Mouse (Mus musculus) liver, embryonic 11.5 days (tissue): Measurements from ENCODE around the gene Lamb3. TPM values are rescaled to one million over a fixed set of nuclear protein-coding genes. Genes with fewer than 3 reads are reported as not detected.
A peak's percentile ranks its signal among the peaks of the same experiment; 100 is the strongest.

Experiments used
- ATAC-seq: fragments of 200-750 bp; cut with Nextera tagmentation; replicated peaks from 2 replicates; pipeline ENCODE4 v1.8.0; 2017; ENCODE audit warnings: moderate number of reproducible peaks, mild to moderate bottlenecking, moderate TSS enrichment, moderate library complexity; ENCODE audit not compliant: low FRiP score
- DNase-seq: peaks from one replicate; pipeline ENCODE4 v3.0.0-alpha.2; 2017; ENCODE audit warnings: low spot score
- H3K27ac ChIP-seq: fragments of 300-500 bp; sonication (generic); 2 replicates; pipeline ENCODE4 v1.5.1; 2014; ENCODE audit warnings: mild to moderate bottlenecking, low read depth, low read length, control low read depth
- H3K27me3 ChIP-seq: fragments of 300-500 bp; sonication (generic); replicated peaks from 2 replicates; pipeline ENCODE4 v1.6.1; 2014; ENCODE audit warnings: low read length, mixed read lengths; ENCODE audit not compliant: control insufficient read depth, insufficient read depth
- H3K36me3 ChIP-seq: fragments of 300-500 bp; sonication (generic); 2 replicates; pipeline ENCODE4 v1.6.1; 2014; ENCODE audit warnings: mild to moderate bottlenecking, low read length, moderate library complexity, mixed read lengths; ENCODE audit not compliant: control insufficient read depth, insufficient read depth
- H3K4me1 ChIP-seq: fragments of 300-500 bp; sonication (generic); replicated peaks from 2 replicates; pipeline ENCODE4 v1.6.1; 2014; ENCODE audit warnings: low read length, mixed read lengths; ENCODE audit not compliant: control insufficient read depth, insufficient read depth
- H3K4me2 ChIP-seq: fragments of 300-500 bp; sonication (generic); 2 replicates; pipeline ENCODE4 v1.6.1; 2014; ENCODE audit warnings: mild to moderate bottlenecking, control low read depth, moderate library complexity
- H3K4me3 ChIP-seq: fragments of 300-500 bp; sonication (generic); 2 replicates; pipeline ENCODE4 v1.5.1; 2014; ENCODE audit warnings: low read depth, low read length, control low read depth
- H3K9ac ChIP-seq: fragments of 300-500 bp; sonication (generic); 2 replicates; pipeline ENCODE4 v1.6.1; 2014; ENCODE audit warnings: low read depth, low read length, control low read depth
- H3K9me3 ChIP-seq: fragments of 300-500 bp; sonication (generic); 2 replicates; pipeline ENCODE4 v1.6.1; 2016; ENCODE audit warnings: low read length, inconsistent platforms, mixed read lengths; ENCODE audit not compliant: control insufficient read depth
- WGBS: fragments of 180-500 bp; shearing (Covaris S2); extraction: QIAGEN DNeasy Blood & Tissue Kit; methylation state at CpG from one replicate; pipeline ENCODE4 v1.1.7; 2014; 5-methylcytosine and 5-hydroxymethylcytosine counted together
- polyA plus RNA-seq: library from polyadenylated mRNA; unstranded; fragments of >200 nt; fragmentation: Nextera tagmentation; extraction: Ambion mirVana; gene quantifications from 2 replicates; pipeline ENCODE4 v1.2.1, GENCODE M21; 2014

The Lamb3 gene
- polyA plus RNA-seq, 1 experiment from 2014 or later = 0.15 TPM

DNA sequence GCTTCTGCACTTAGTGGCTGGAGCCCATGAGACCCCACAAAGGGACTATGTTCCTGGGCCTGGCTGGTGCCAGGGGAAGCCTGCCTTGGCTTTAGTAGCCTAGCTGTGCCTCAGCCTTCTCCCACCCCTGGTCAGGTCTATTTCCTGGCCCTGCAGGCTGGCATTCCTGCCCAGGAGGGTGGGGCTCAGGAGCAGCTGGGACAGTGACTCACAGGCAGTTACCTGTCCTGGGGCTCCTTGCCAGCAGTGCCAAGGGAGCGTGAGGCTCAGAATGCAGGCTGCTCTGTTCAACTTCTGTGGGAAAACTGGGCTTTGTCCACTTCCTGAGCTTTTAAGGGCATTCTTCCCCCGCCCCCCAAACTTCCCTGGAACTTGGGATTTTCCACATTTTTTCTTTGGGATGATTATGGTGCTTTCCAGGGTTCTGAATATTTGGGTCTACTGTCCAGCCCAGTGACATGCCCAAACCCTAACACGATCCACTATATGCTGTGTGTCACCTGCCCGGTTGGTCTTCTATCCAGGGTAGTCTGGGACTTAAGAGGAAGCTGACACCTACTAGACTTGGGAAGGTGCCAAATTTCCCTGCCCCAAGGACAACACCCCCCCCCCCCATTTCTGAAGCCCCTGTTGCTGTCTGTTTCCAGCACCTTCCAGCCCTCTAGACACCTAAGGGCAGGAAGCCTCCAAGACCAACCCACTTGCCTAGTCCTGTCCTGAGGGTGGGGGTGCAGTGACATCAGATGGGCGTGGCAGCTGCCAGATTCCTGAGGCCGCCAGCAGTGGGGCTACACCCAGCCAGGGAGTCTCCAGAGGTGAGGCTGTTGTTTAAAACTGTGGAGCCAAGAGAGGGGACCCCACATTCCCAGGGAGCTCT is 94.0 kb downstream of the Lamb3 start:
- Histone ChIP-seq H3K4me3 (no peak overlapping the region), H3K36me3 (no peaks in the 10 kb centered on the region), H3K4me1 (no peaks in the 10 kb centered on the region), H3K9ac (no peak overlapping the region), H3K27me3 (no peaks in the 10 kb centered on the region), H3K4me2 (no peak overlapping the region), H3K9me3 (no peaks in the 10 kb centered on the region), H3K27ac (no peak overlapping the region)
- DNase-seq = no peak
- 49% methylated on average over 6 of the region's 6 CpGs for WGBS
- ATAC-seq = no peak

DNA sequence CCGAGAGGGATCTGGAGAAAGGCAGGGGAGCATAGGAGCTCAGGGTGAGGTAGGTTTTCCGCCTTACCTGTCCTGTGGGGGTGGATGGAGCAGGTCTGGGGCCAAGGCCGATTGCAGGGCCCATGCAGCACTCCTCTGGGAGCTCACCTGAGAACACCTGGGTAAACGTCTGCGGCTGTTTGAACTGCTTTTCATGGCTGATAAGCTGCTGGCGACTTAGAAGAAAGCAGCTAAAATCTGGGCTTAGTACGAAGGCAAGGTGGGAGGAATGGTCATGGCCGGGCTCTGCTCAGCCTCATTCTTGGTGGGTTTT is 94.5 kb downstream of the Lamb3 start:
- Histone ChIP-seq H3K36me3 (no peaks in the 10 kb centered on the region), H3K27ac (no peak overlapping the region), H3K4me3 (no peak overlapping the region), H3K4me1 (no peaks in the 10 kb centered on the region), H3K27me3 (no peaks in the 10 kb centered on the region), H3K9ac (no peak overlapping the region), H3K9me3 (no peaks in the 10 kb centered on the region), H3K4me2 (no peak overlapping the region)
- 48% methylated on average over 8 of the region's 8 CpGs for WGBS
- ATAC-seq (no peak), DNase-seq (no peak)

DNA sequence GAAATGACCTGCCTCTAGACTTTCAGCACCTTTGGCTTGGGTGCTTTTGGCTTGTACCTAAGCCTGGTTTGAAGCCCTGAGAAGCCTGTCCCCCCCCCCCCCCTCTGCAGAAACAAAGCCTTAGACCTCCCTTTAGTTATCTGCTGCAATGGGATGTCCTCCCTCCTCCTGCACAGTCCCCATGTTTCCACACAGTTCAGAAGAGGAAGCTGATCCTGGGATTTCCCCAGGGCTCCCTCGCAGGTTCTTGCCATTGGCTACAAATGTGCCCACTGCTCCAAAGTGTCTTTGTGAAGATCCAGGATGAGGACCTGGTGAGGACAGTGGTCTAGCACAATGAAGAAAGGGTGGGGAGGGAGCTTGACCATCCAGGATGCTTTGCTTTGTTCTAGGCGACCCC is 95.6 kb downstream of the Lamb3 start:
- no peak overlapping the region for H3K4me3 ChIP-seq
- no peak overlapping the region for H3K9ac ChIP-seq
- H3K4me2 ChIP-seq = no peak overlapping the region
- H3K9me3 ChIP-seq = no peaks in the 10 kb centered on the region
- no peak for ATAC-seq
- H3K27me3 ChIP-seq = no peaks in the 10 kb centered on the region
- H3K4me1 ChIP-seq = no peaks in the 10 kb centered on the region
- no peaks in the 10 kb centered on the region for H3K36me3 ChIP-seq
- DNase-seq = no peak
- no peak overlapping the region for H3K27ac ChIP-seq
- 50% methylated on average over 2 of the region's 2 CpGs for WGBS

DNA sequence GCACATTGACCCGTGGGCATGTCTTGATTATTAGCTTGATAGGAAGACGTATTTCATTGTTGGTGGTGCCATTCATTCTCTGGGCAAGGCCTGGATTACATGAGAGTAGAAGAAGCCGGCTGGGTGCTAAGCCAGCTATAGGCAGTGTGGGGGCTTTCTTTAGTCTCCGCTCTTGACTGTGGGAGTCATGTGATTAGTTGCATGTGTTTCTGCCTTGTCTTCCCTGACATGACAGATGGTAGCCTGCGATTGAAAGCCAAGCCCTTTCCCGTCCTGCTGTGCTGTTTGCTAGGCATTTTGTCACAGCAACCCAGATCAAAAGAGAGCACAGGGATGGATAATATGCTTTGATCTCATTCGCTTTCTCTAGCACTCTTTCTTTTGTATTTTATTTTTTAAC is 97.9 kb downstream of the Lamb3 start:
- Histone ChIP-seq H3K9ac (no peak overlapping the region), H3K27ac (no peak overlapping the region), H3K9me3 (no peaks in the 10 kb centered on the region), H3K36me3 (no peaks in the 10 kb centered on the region), H3K4me2 (no peak overlapping the region), H3K27me3 (no peaks in the 10 kb centered on the region), H3K4me3 (no peak overlapping the region), H3K4me1 (no peaks in the 10 kb centered on the region)
- WGBS = 44% methylated on average over 7 of the region's 7 CpGs
- ATAC-seq (no peak), DNase-seq (no peak)

DNA sequence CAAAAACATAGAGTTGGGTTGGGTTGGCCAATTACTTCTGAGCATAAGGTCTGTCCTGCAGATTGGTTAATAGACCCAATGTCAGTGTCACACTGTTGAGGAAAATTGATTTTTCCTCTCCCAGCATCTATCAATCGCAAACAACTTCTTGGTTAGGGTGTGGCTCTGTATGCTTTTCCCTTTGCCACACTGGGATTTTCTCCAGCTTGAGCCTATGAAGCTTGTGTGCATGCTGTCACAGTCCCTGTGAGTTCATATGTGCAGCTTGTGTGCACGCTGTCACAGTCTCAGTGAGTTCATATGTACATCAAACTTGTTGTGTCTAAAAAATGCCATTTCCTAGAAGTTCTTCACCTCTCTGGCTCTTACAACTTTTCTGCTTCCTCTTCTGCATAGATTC is 99.3 kb downstream of the Lamb3 start:
- Histone ChIP-seq H3K27me3 (no peaks in the 10 kb centered on the region), H3K9ac (no peak overlapping the region), H3K4me1 (no peaks in the 10 kb centered on the region), H3K4me2 (no peak overlapping the region), H3K36me3 (no peaks in the 10 kb centered on the region), H3K27ac (no peak overlapping the region), H3K4me3 (no peak overlapping the region), H3K9me3 (no peaks in the 10 kb centered on the region)
- ATAC-seq (no peak), DNase-seq (no peak)
- WGBS = 82% methylated on average over 2 of the region's 2 CpGs

DNA sequence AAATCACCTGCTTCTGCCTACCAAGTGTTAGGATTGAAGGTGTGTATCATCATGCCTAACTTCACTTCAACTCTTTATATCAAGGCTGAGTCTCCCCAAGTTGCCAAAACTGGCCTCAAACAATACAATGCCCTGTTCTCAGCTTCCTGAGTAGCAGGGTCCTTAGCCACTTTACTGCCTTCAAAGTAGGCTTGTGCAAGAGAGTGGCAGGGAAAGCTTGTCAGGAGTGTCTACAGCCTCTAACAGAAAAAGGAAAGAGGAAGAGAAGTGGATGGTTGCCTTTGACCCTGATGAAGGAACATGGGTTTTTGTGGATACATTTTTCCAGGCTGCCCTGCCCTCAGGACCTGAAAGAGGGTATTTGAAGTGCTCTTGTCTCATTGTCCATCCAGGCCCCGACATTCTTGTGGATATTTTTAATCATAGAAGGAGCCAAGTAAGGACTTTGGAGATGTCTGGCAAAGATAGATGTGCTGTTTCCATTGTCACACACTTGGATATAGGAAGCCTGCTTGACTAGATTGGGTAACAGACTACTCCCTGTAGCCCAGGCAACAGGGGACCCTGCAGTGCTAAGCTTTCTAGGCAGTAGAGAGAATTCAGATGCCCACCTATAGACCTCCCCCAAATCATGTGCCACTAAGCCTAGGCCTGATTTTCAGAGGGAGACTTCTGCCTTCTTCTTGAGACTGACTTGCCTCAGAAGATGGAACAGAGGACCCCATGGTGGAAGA is 102.5 kb downstream of the Lamb3 start:
- Histone ChIP-seq H3K36me3 (no peaks in the 10 kb centered on the region), H3K9me3 (no peaks in the 10 kb centered on the region), H3K27me3 (no peaks in the 10 kb centered on the region), H3K4me3 (no peak overlapping the region), H3K27ac (no peak overlapping the region), H3K9ac (no peak overlapping the region), H3K4me1 (no peaks in the 10 kb centered on the region), H3K4me2 (no peak overlapping the region)
- WGBS = 60% methylated on average over 1 of the region's 1 CpGs
- ATAC-seq (no peak), DNase-seq (no peak)

DNA sequence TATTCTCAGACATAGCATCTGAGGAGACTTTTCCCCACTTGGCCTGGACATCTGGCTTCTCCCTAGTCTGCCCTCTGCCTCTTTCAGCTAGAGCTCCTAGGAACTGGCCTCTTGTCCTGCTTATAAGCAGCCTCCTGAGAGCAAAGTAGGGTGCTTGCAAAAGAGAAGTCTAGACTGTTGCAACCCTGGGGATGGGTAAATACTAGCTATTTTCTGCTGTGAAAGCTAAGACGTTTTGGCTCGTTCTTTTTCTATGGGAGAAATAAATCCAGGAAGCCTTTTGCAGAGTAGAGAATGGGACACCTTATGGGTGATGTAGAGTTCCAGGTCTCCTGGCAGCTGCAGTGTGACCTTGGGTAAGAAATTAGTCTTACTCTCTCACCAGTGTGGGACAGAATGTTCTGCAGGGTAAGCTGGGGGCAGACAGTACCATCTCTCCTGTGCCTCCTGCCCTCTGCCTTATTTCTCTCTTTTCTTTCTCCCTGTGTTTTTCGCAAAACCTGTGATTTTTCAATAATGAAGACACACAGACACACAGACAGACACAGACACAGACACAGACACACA is 103.1 kb downstream of the Lamb3 start:
- 79% methylated on average over 3 of the region's 3 CpGs for WGBS
- H3K27me3 ChIP-seq = no peaks in the 10 kb centered on the region
- no peak for ATAC-seq

DNA sequence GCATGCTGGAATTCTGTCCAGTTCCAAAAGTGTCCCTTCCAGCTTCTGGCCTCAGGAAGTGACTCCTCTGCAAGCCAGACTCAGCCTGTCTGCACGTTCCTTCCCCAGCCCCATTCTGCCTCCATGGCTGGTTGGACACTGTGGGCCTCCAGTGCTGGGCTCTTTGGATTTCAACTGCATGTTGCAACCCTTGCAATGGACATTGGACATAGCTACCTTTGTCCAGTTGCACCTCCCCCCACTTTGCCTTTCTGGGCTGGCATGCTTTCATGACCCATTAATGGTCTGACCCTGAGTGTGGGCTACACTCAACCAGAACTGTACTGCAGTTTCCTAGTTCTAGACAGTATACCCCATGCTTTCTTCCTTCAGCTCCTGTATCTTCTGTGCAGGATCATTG is 104.1 kb downstream of the Lamb3 start:
- no peak overlapping the region for H3K4me3 ChIP-seq

More for the DNA sequence above, 103.1 kb downstream of the Lamb3 start:
- no peak overlapping the region for H3K4me3 ChIP-seq
- no peak for DNase-seq
- H3K27ac ChIP-seq = no peak overlapping the region
- H3K4me1 ChIP-seq = no peaks in the 10 kb centered on the region
- no peak overlapping the region for H3K4me2 ChIP-seq
- no peaks in the 10 kb centered on the region for H3K9me3 ChIP-seq
- H3K36me3 ChIP-seq = no peaks in the 10 kb centered on the region
- H3K9ac ChIP-seq = no peak overlapping the region

More for the DNA sequence above, 104.1 kb downstream of the Lamb3 start:
- no peak for DNase-seq
- Histone ChIP-seq H3K27me3 (no peaks in the 10 kb centered on the region), H3K36me3 (no peaks in the 10 kb centered on the region), H3K4me2 (no peak overlapping the region), H3K9me3 (no peaks in the 10 kb centered on the region), H3K9ac (no peak overlapping the region), H3K4me1 (no peaks in the 10 kb centered on the region), H3K27ac (no peak overlapping the region)
- 58% methylated on average over 1 of the region's 1 CpGs for WGBS
- peak; percentile 75 for ATAC-seq
